8 mouse cellular contexts compared by ENCODE assay signal in genomic region chr1:86502221-86503048, GRCm38 (mm10). TPM values are rescaled to one million over a fixed set of nuclear protein-coding genes. Genes with fewer than 3 reads are reported as not detected.
DNase-seq lines count a peak whose midpoint lies in the region; ATAC-seq lines count a peak whose summit lies in the region.

No protein-coding gene starts in this region.

- peak overlapping the region; percentile 93 for H3K27ac ChIP-seq in embryonic facial prominence, embryonic 11.5 days (replicated peaks; ENCODE audit: low read depth, low read length)
- peak overlapping the region; percentile 77 for H3K27ac ChIP-seq in neural tube, embryonic 15.5 days (replicated peaks)

- peak; percentile 26 for DNase-seq in kidney, postnatal 10 days
- no peak for DNase-seq in kidney, adult 9 months
- no peak for DNase-seq in embryonic facial prominence, embryonic 11.5 days (ENCODE audit: low spot score)
- peak; percentile 67 for DNase-seq in induced T-regulatory cell, adult 2 months (ENCODE audit: low read depth)
- DNase-seq in adrenal gland, postnatal 10 days = no peak
- DNase-seq in ovary, adult 18-20 months (ENCODE audit: low spot score) = no peak

- no peak for ATAC-seq in embryonic facial prominence, embryonic 11.5 days (replicated peaks; ENCODE audit: insufficient number of reproducible peaks, low FRiP score, low TSS enrichment, low read depth)
- ATAC-seq in neural tube, embryonic 15.5 days (ENCODE audit: low FRiP score) = no peak
- ATAC-seq in frontal cortex, adult (ENCODE audit: low TSS enrichment) = no peak

- peaks cover 9% of the 10 kb centered on the region for H3K4me1 ChIP-seq in embryonic facial prominence, embryonic 11.5 days (ENCODE audit: control insufficient read depth, insufficient read depth, low read length)
- peaks cover 75% of the 10 kb centered on the region for H3K4me1 ChIP-seq in neural tube, embryonic 15.5 days

- 12% methylated on average over 15 of the region's 17 CpGs for WGBS in embryonic facial prominence, embryonic 11.5 days
- WGBS in neural tube, embryonic 15.5 days = 20% methylated on average over 16 of the region's 17 CpGs

- H3K4me2 ChIP-seq in embryonic facial prominence, embryonic 11.5 days (ENCODE audit: low read depth, low read length) = no peak overlapping the region
- H3K4me2 ChIP-seq in neural tube, embryonic 15.5 days = peak overlapping the region; percentile 40

- H3K9me3 ChIP-seq in embryonic facial prominence, embryonic 11.5 days (replicated peaks; ENCODE audit: control insufficient read depth, low read length) = no peaks in the 10 kb centered on the region
- no peaks in the 10 kb centered on the region for H3K9me3 ChIP-seq in neural tube, embryonic 15.5 days (replicated peaks)

- H3K36me3 ChIP-seq in embryonic facial prominence, embryonic 11.5 days (replicated peaks; ENCODE audit: control insufficient read depth, insufficient read depth, low read depth, low read length) = no peaks in the 10 kb centered on the region
- H3K36me3 ChIP-seq in neural tube, embryonic 15.5 days = no peaks in the 10 kb centered on the region

- H3K9ac ChIP-seq in embryonic facial prominence, embryonic 11.5 days (replicated peaks; ENCODE audit: low read length) = peak overlapping the region; percentile 29
- H3K9ac ChIP-seq in neural tube, embryonic 15.5 days (replicated peaks) = 0 out of 2 replicates have a peak overlapping the region, but pooled peaks have one; percentile 3

- no peak overlapping the region for H3K4me3 ChIP-seq in embryonic facial prominence, embryonic 11.5 days (ENCODE audit: low read depth, low read length)
- H3K4me3 ChIP-seq in neural tube, embryonic 15.5 days (replicated peaks) = no peak overlapping the region

- no peaks in the 10 kb centered on the region for H3K27me3 ChIP-seq in embryonic facial prominence, embryonic 11.5 days (ENCODE audit: control insufficient read depth, insufficient read depth, low read length)
- no peaks in the 10 kb centered on the region for H3K27me3 ChIP-seq in neural tube, embryonic 15.5 days (replicated peaks)

RNA-seq across cellular contexts. Expression of gene Ptma, which starts 24.1 kb away (rescaled TPM):
- polyA plus RNA-seq in embryonic facial prominence, embryonic 11.5 days (2014; fragmentation: Nextera tagmentation; extraction: Ambion mirVana) = 4,004 and 4,291 TPM in 2 replicates
- polyA plus RNA-seq in neural tube, embryonic 15.5 days (2015; fragmentation: Nextera tagmentation; extraction: Ambion mirVana) = 1,254 and 1,565 TPM in 2 replicates
- 100 to 1,000 TPM; 804 to 831 TPM for total RNA-seq in adrenal gland, postnatal 10 days (2021)

Comparison
In these comparisons a context has a peak if more than half of its experiments do, and no peak if none do; other contexts are left out.
1. DNase-seq: peak in kidney, postnatal 10 days (single experiment) and induced T-regulatory cell, adult 2 months (single experiment); none in kidney, adult 9 months (single experiment), embryonic facial prominence, embryonic 11.5 days (single experiment), adrenal gland, postnatal 10 days (single experiment) and ovary, adult 18-20 months (single experiment).